Mouse (Mus musculus) lung, adult 2 months (tissue): ENCODE measurements at regions not wholly inside any gene's neighbourhood (a gene's known extent, or its start where the extent isn't known, plus 50 kb on each side); places are given as distances from the start of the nearest gene placed in this dataset.

Source experiments
- DNase-seq: peaks from one replicate; pipeline ENCODE4 v3.0.0; 2022
- H3K4me1 ChIP-seq: fragments of 200-500 bp; 2 replicates; pipeline ENCODE4 v1.6.1; 2011; ENCODE audit warnings: low read length; ENCODE audit not compliant: control insufficient read depth, insufficient read depth
- H3K4me3 ChIP-seq: fragments of 200-500 bp; replicated peaks from 2 replicates; pipeline ENCODE3; 2011; ENCODE audit warnings: low read depth, mild to moderate bottlenecking, control low read depth, low read length; ENCODE audit errors: extremely low read depth
- CTCF ChIP-seq: fragments of 200-500 bp; IDR thresholded peaks from 2 replicates; pipeline ENCODE4 v1.5.1; 2011; ENCODE audit warnings: mild to moderate bottlenecking, low read length, control low read depth; ENCODE audit not compliant: insufficient read depth
- POLR2A ChIP-seq: fragments of 200-500 bp; IDR thresholded peaks from 2 replicates; pipeline ENCODE4 v1.6.1; 2011; ENCODE audit warnings: low read depth, mild to moderate bottlenecking, control low read depth, low read length, borderline replicate concordance; ENCODE audit errors: extremely low read depth
- WGBS: fragments of 180-500 bp; shearing (Covaris S2); methylation state at CpG from one replicate; pipeline ENCODE4 v1.1.7; 2018; 5-methylcytosine and 5-hydroxymethylcytosine counted together

- DNase-seq = no peak
- H3K4me3 ChIP-seq = no peak overlapping the region
- H3K4me1 ChIP-seq = peaks cover 3% of the 10 kb centered on the region
- TF ChIP-seq CTCF (no peak), POLR2A (no peak)
- WGBS = 49% methylated on average over 8 of the region's 8 CpGs
These were observed 952.8 kb downstream of the 4930447A16Rik start for GRCm38 (mm10) chr15:38378106-38378505.

- Histone ChIP-seq H3K4me3 (no peak overlapping the region), H3K4me1 (peaks cover 15% of the 10 kb centered on the region)
- DNase-seq = no peak
- no peak for TF ChIP-seq POLR2A
- TF ChIP-seq CTCF = no peak
- WGBS = 75% methylated on average over 7 of the region's 7 CpGs
These were observed 962.3 kb downstream of the 4930447A16Rik start for GRCm38 (mm10) chr15:38387617-38388016.

GRCm38 (mm10) chr15:38388436-38388835 lies 963.1 kb downstream of the 4930447A16Rik start:
- no peak for DNase-seq
- TF ChIP-seq CTCF (no peak), POLR2A (no peak)
- no peak overlapping the region for H3K4me3 ChIP-seq
- 87% methylated on average over 7 of the region's 7 CpGs for WGBS
- peaks cover 15% of the 10 kb centered on the region for H3K4me1 ChIP-seq

- Histone ChIP-seq H3K4me1 (0 out of 2 replicates have a peak, but pooled peaks cover 3% of the 10 kb centered on the region), H3K4me3 (no peak overlapping the region)
- no peak for DNase-seq
- no peak for TF ChIP-seq POLR2A
- TF ChIP-seq CTCF = no peak
- WGBS = 76% methylated on average over 12 of the region's 12 CpGs
These were observed 965.1 kb downstream of the 4930447A16Rik start for GRCm38 (mm10) chr15:38390450-38390849.

GRCm38 (mm10) chr15:38391420-38391819 lies 966.1 kb downstream of the 4930447A16Rik start:
- DNase-seq = peak; percentile 55

GRCm38 (mm10) chr15:38391860-38392259 lies 966.5 kb downstream of the 4930447A16Rik start:
- DNase-seq = no peak
- no peak overlapping the region for H3K4me3 ChIP-seq
- 0 out of 2 replicates have a peak, but pooled peaks cover 3% of the 10 kb centered on the region for H3K4me1 ChIP-seq
- no peak for TF ChIP-seq CTCF
- no peak for TF ChIP-seq POLR2A
- 29% methylated on average over 4 of the region's 4 CpGs for WGBS

More at GRCm38 (mm10) chr15:38391420-38391819, 966.1 kb downstream of the 4930447A16Rik start:
- TF ChIP-seq CTCF (peak; percentile 20; the same call in 1 of the 2 replicates), POLR2A (no peak)
- Histone ChIP-seq H3K4me3 (no peak overlapping the region), H3K4me1 (0 out of 2 replicates have a peak, but pooled peaks cover 3% of the 10 kb centered on the region)
- WGBS = 25% methylated on average over 6 of the region's 6 CpGs

- no peak overlapping the region for H3K4me3 ChIP-seq
- DNase-seq = no peak
- 0 out of 2 replicates have a peak, but pooled peaks cover 3% of the 10 kb centered on the region for H3K4me1 ChIP-seq
- WGBS = 72% methylated on average over 5 of the region's 5 CpGs
- TF ChIP-seq CTCF (no peak), POLR2A (no peak)
These were observed 967.2 kb downstream of the 4930447A16Rik start for GRCm38 (mm10) chr15:38392441-38393149.

GRCm38 (mm10) chr15:38398852-38399251 lies 973.5 kb downstream of the 4930447A16Rik start:
- peak; percentile 67 for DNase-seq
- no peaks in the 10 kb centered on the region for H3K4me1 ChIP-seq
- TF ChIP-seq POLR2A (no peak), CTCF (no peak)
- WGBS = 77% methylated on average over 4 of the region's 4 CpGs
- H3K4me3 ChIP-seq = no peak overlapping the region

- no peak for DNase-seq
- 74% methylated on average over 1 of the region's 1 CpGs for WGBS
- TF ChIP-seq POLR2A = no peak
- no peak for TF ChIP-seq CTCF
- Histone ChIP-seq H3K4me1 (no peaks in the 10 kb centered on the region), H3K4me3 (no peak overlapping the region)
These were observed 977.4 kb downstream of the 4930447A16Rik start for GRCm38 (mm10) chr15:38402762-38403161.
